Mouse (Mus musculus): ENCODE data around the gene Mycbp2. TPM values are rescaled to one million over a fixed set of nuclear protein-coding genes. Genes with fewer than 3 reads are reported as not detected.

Mycbp2 gene
- 24.8 and 25.7 TPM in 2 replicates for polyA plus RNA-seq (2014; fragmentation: Nextera tagmentation; extraction: Ambion mirVana)

GRCm38 (mm10) chr14:103346729-103347505, at the start of gene Mycbp2:
Gene Mycbp2 (minus strand): TSS chr14:103346814.
- Histone ChIP-seq H3K9me3 (ENCODE audit: control insufficient read depth, low read length) (no peaks in the 10 kb centered on the region), H3K4me1 (ENCODE audit: control insufficient read depth, insufficient read depth, low read length) (peaks cover 8% of the 10 kb centered on the region), H3K4me2 (peak within 1 kb of the TSS; percentile 49), H3K9ac (ENCODE audit: low read length) (peak within 1 kb of the TSS; percentile 80), H3K27me3 (ENCODE audit: control insufficient read depth, insufficient read depth, low read length) (no peaks in the 10 kb centered on the region; the same call in 1 of the 2 replicates), H3K27ac (ENCODE audit: low read depth, low read length) (peak within 1 kb of the TSS; percentile 94), H3K4me3 (ENCODE audit: low read depth, low read length) (peak within 1 kb of the TSS; percentile 76), H3K36me3 (ENCODE audit: control insufficient read depth, insufficient read depth, low read length) (no peaks in the 10 kb centered on the region)
- ATAC-seq (ENCODE audit: low FRiP score), result peak; percentile 97
- peak; percentile 99 for DNase-seq (ENCODE audit: low spot score, missing footprints)
- 5% methylated on average over 41 of the region's 41 CpGs for WGBS

GRCm38 (mm10) chr14:103392391-103392790, 45.8 kb upstream of the Mycbp2 start:
- Histone ChIP-seq H3K4me3 (ENCODE audit: low read depth, low read length) (no peak overlapping the region), H3K4me1 (ENCODE audit: control insufficient read depth, insufficient read depth, low read length) (no peaks in the 10 kb centered on the region), H3K9ac (ENCODE audit: low read length) (no peak overlapping the region), H3K27me3 (ENCODE audit: control insufficient read depth, insufficient read depth, low read length) (no peaks in the 10 kb centered on the region), H3K4me2 (no peak overlapping the region), H3K27ac (ENCODE audit: low read depth, low read length) (no peak overlapping the region), H3K9me3 (ENCODE audit: control insufficient read depth, low read length) (no peaks in the 10 kb centered on the region), H3K36me3 (ENCODE audit: control insufficient read depth, insufficient read depth, low read length) (no peaks in the 10 kb centered on the region)
- DNase-seq (ENCODE audit: low spot score, missing footprints) (no peak), ATAC-seq (ENCODE audit: low FRiP score) (no peak)
- WGBS, result 70% methylated on average over 7 of the region's 7 CpGs

GRCm38 (mm10) chr14:103387431-103387830, 40.8 kb upstream of the Mycbp2 start:
- no peak for DNase-seq (ENCODE audit: low spot score, missing footprints)
- no peak for ATAC-seq (ENCODE audit: low FRiP score)
- H3K36me3 ChIP-seq (ENCODE audit: control insufficient read depth, insufficient read depth, low read length), result no peaks in the 10 kb centered on the region
- no peak overlapping the region for H3K4me2 ChIP-seq
- no peaks in the 10 kb centered on the region for H3K4me1 ChIP-seq (ENCODE audit: control insufficient read depth, insufficient read depth, low read length)
- 88% methylated on average over 4 of the region's 4 CpGs for WGBS
- no peak overlapping the region for H3K4me3 ChIP-seq (ENCODE audit: low read depth, low read length)
- no peaks in the 10 kb centered on the region for H3K27me3 ChIP-seq (ENCODE audit: control insufficient read depth, insufficient read depth, low read length)
- no peak overlapping the region for H3K27ac ChIP-seq (ENCODE audit: low read depth, low read length)
- no peaks in the 10 kb centered on the region for H3K9me3 ChIP-seq (ENCODE audit: control insufficient read depth, low read length)
- H3K9ac ChIP-seq (ENCODE audit: low read length), result no peak overlapping the region

- H3K4me3 ChIP-seq (ENCODE audit: low read depth, low read length), result no peak overlapping the region
- H3K36me3 ChIP-seq (ENCODE audit: control insufficient read depth, insufficient read depth, low read length), result no peaks in the 10 kb centered on the region
- H3K9ac ChIP-seq (ENCODE audit: low read length), result no peak overlapping the region
- no peaks in the 10 kb centered on the region for H3K9me3 ChIP-seq (ENCODE audit: control insufficient read depth, low read length)
- H3K4me1 ChIP-seq (ENCODE audit: control insufficient read depth, insufficient read depth, low read length), result no peaks in the 10 kb centered on the region
- 79% methylated on average over 8 of the region's 8 CpGs for WGBS
- DNase-seq (ENCODE audit: low spot score, missing footprints), result no peak
- no peaks in the 10 kb centered on the region for H3K27me3 ChIP-seq (ENCODE audit: control insufficient read depth, insufficient read depth, low read length)
- H3K27ac ChIP-seq (ENCODE audit: low read depth, low read length), result no peak overlapping the region
- no peak overlapping the region for H3K4me2 ChIP-seq
- no peak for ATAC-seq (ENCODE audit: low FRiP score)
Observed at GRCm38 (mm10) chr14:103386871-103387270, 40.3 kb upstream of the Mycbp2 start.

GRCm38 (mm10) chr14:103385084-103385610, 38.5 kb upstream of the Mycbp2 start:
- no peaks in the 10 kb centered on the region for H3K9me3 ChIP-seq (ENCODE audit: control insufficient read depth, low read length)
- ATAC-seq (ENCODE audit: low FRiP score) (no peak), DNase-seq (ENCODE audit: low spot score, missing footprints) (no peak)
- no peak overlapping the region for H3K4me2 ChIP-seq
- no peaks in the 10 kb centered on the region for H3K36me3 ChIP-seq (ENCODE audit: control insufficient read depth, insufficient read depth, low read length)
- H3K27me3 ChIP-seq (ENCODE audit: control insufficient read depth, insufficient read depth, low read length), result no peaks in the 10 kb centered on the region
- WGBS, result 69% methylated on average over 13 of the region's 13 CpGs
- H3K27ac ChIP-seq (ENCODE audit: low read depth, low read length), result no peak overlapping the region
- H3K9ac ChIP-seq (ENCODE audit: low read length), result no peak overlapping the region
- H3K4me1 ChIP-seq (ENCODE audit: control insufficient read depth, insufficient read depth, low read length), result no peaks in the 10 kb centered on the region
- H3K4me3 ChIP-seq (ENCODE audit: low read depth, low read length), result no peak overlapping the region

- H3K9ac ChIP-seq (ENCODE audit: low read length), result no peak overlapping the region
- WGBS, result 86% methylated on average over 3 of the region's 3 CpGs
- ATAC-seq (ENCODE audit: low FRiP score), result no peak
- no peaks in the 10 kb centered on the region for H3K27me3 ChIP-seq (ENCODE audit: control insufficient read depth, insufficient read depth, low read length)
- no peaks in the 10 kb centered on the region for H3K36me3 ChIP-seq (ENCODE audit: control insufficient read depth, insufficient read depth, low read length)
- no peak overlapping the region for H3K4me3 ChIP-seq (ENCODE audit: low read depth, low read length)
- DNase-seq (ENCODE audit: low spot score, missing footprints), result no peak
- no peaks in the 10 kb centered on the region for H3K4me1 ChIP-seq (ENCODE audit: control insufficient read depth, insufficient read depth, low read length)
- H3K4me2 ChIP-seq, result no peak overlapping the region
- no peaks in the 10 kb centered on the region for H3K9me3 ChIP-seq (ENCODE audit: control insufficient read depth, low read length)
- no peak overlapping the region for H3K27ac ChIP-seq (ENCODE audit: low read depth, low read length)
Observed at GRCm38 (mm10) chr14:103378703-103379102, 32.1 kb upstream of the Mycbp2 start.

- ATAC-seq (ENCODE audit: low FRiP score), result no peak
- WGBS, result 88% methylated on average over 3 of the region's 3 CpGs
- Histone ChIP-seq H3K4me1 (ENCODE audit: control insufficient read depth, insufficient read depth, low read length) (no peaks in the 10 kb centered on the region), H3K4me2 (no peak overlapping the region), H3K27ac (ENCODE audit: low read depth, low read length) (no peak overlapping the region), H3K9ac (ENCODE audit: low read length) (no peak overlapping the region), H3K36me3 (ENCODE audit: control insufficient read depth, insufficient read depth, low read length) (no peaks in the 10 kb centered on the region), H3K9me3 (ENCODE audit: control insufficient read depth, low read length) (no peaks in the 10 kb centered on the region), H3K27me3 (ENCODE audit: control insufficient read depth, insufficient read depth, low read length) (no peaks in the 10 kb centered on the region), H3K4me3 (ENCODE audit: low read depth, low read length) (no peak overlapping the region)
- no peak for DNase-seq (ENCODE audit: low spot score, missing footprints)
Observed at GRCm38 (mm10) chr14:103376765-103377164, 30.2 kb upstream of the Mycbp2 start.

- DNase-seq (ENCODE audit: low spot score, missing footprints) (no peak), ATAC-seq (ENCODE audit: low FRiP score) (no peak)
- H3K4me1 ChIP-seq (ENCODE audit: control insufficient read depth, insufficient read depth, low read length), result no peaks in the 10 kb centered on the region
- H3K9ac ChIP-seq (ENCODE audit: low read length), result no peak overlapping the region
- no peaks in the 10 kb centered on the region for H3K27me3 ChIP-seq (ENCODE audit: control insufficient read depth, insufficient read depth, low read length)
- H3K4me3 ChIP-seq (ENCODE audit: low read depth, low read length), result no peak overlapping the region
- no peaks in the 10 kb centered on the region for H3K9me3 ChIP-seq (ENCODE audit: control insufficient read depth, low read length)
- H3K27ac ChIP-seq (ENCODE audit: low read depth, low read length), result no peak overlapping the region
- H3K4me2 ChIP-seq, result no peak overlapping the region
- no peaks in the 10 kb centered on the region for H3K36me3 ChIP-seq (ENCODE audit: control insufficient read depth, insufficient read depth, low read length)
- 91% methylated on average over 1 of the region's 1 CpGs for WGBS
Observed at GRCm38 (mm10) chr14:103375523-103375922, 28.9 kb upstream of the Mycbp2 start.

- ATAC-seq (ENCODE audit: low FRiP score) (no peak), DNase-seq (ENCODE audit: low spot score, missing footprints) (no peak)
- H3K4me3 ChIP-seq (ENCODE audit: low read depth, low read length), result no peak overlapping the region
- H3K9ac ChIP-seq (ENCODE audit: low read length), result no peak overlapping the region
- H3K9me3 ChIP-seq (ENCODE audit: control insufficient read depth, low read length), result no peaks in the 10 kb centered on the region
- H3K27me3 ChIP-seq (ENCODE audit: control insufficient read depth, insufficient read depth, low read length), result no peaks in the 10 kb centered on the region
- WGBS, result 69% methylated on average over 2 of the region's 2 CpGs
- H3K27ac ChIP-seq (ENCODE audit: low read depth, low read length), result no peak overlapping the region
- no peaks in the 10 kb centered on the region for H3K4me1 ChIP-seq (ENCODE audit: control insufficient read depth, insufficient read depth, low read length)
- H3K36me3 ChIP-seq (ENCODE audit: control insufficient read depth, insufficient read depth, low read length), result no peaks in the 10 kb centered on the region
- no peak overlapping the region for H3K4me2 ChIP-seq
Observed at GRCm38 (mm10) chr14:103363199-103363598, 16.6 kb upstream of the Mycbp2 start.

All from midbrain, embryonic 11.5 days (tissue).